20 mouse cellular contexts compared by ENCODE assay signal in genomic region chr10:125991819-125992218, GRCm38 (mm10). TPM values are rescaled to one million over a fixed set of nuclear protein-coding genes. Genes with fewer than 3 reads are reported as not detected.
A peak's percentile ranks its signal among the peaks of the same experiment; 100 is the strongest.
DNase-seq lines count a peak whose midpoint lies in the region; ATAC-seq and TF ChIP-seq lines count a peak whose summit lies in the region.
"Had no signal": no experiment of that assay in that cellular context is flagged by ENCODE, and none has a peak within 500 bp of the region (broad histone marks: within the 10 kb centered on the region; RNA-seq: fewer than 3 reads in every experiment).

No protein-coding gene starts in this region.

- H3K27ac ChIP-seq in embryonic facial prominence, embryonic 15.5 days (replicated peaks), result peak overlapping the region; percentile 75
- H3K27ac ChIP-seq in limb, embryonic 10.5 days, result peak overlapping the region; percentile 38; the same call in 1 of the 2 replicates
- H3K27ac ChIP-seq in limb, embryonic 14.5 days (replicated peaks; ENCODE audit: low read depth, low read length), result 0 out of 2 replicates have a peak overlapping the region, but pooled peaks have one; percentile 0
- H3K27ac ChIP-seq in stomach, embryonic 16.5 days (ENCODE audit: low read length), result peak overlapping the region; percentile 66
- no peak overlapping the region for H3K27ac ChIP-seq in midbrain, embryonic 11.5 days (ENCODE audit: low read depth, low read length)
- H3K27ac ChIP-seq in forebrain, embryonic 14.5 days (ENCODE audit: low read depth, low read length), result no peak overlapping the region
- no peak overlapping the region for H3K27ac ChIP-seq in midbrain, embryonic 14.5 days (replicated peaks; ENCODE audit: low read depth, low read length)
- H3K27ac ChIP-seq: forebrain, embryonic 13.5 days; heart, embryonic 10.5 days; hindbrain, embryonic 12.5 days had no signal

- WGBS in embryonic facial prominence, embryonic 15.5 days, result 73% methylated on average over 7 of the region's 7 CpGs
- 89% methylated on average over 7 of the region's 7 CpGs for WGBS in limb, embryonic 10.5 days
- 71% methylated on average over 7 of the region's 7 CpGs for WGBS in limb, embryonic 14.5 days
- WGBS in stomach, embryonic 16.5 days, result 78% methylated on average over 7 of the region's 7 CpGs
- 93% methylated on average over 7 of the region's 7 CpGs for WGBS in midbrain, embryonic 11.5 days
- WGBS in forebrain, embryonic 14.5 days, result 68% methylated on average over 7 of the region's 7 CpGs
- WGBS in midbrain, embryonic 14.5 days, result 95% methylated on average over 7 of the region's 7 CpGs

- no peaks in the 10 kb centered on the region for H3K9me3 ChIP-seq in embryonic facial prominence, embryonic 15.5 days (replicated peaks)
- H3K9me3 ChIP-seq in limb, embryonic 10.5 days (replicated peaks), result no peaks in the 10 kb centered on the region
- no peaks in the 10 kb centered on the region for H3K9me3 ChIP-seq in limb, embryonic 14.5 days (ENCODE audit: control insufficient read depth, low read length)
- H3K9me3 ChIP-seq in stomach, embryonic 16.5 days (replicated peaks; ENCODE audit: control insufficient read depth, low read length), result no peaks in the 10 kb centered on the region
- H3K9me3 ChIP-seq in midbrain, embryonic 11.5 days (ENCODE audit: control insufficient read depth, low read length), result no peaks in the 10 kb centered on the region
- H3K9me3 ChIP-seq in forebrain, embryonic 14.5 days (replicated peaks; ENCODE audit: control insufficient read depth, low read length), result no peaks in the 10 kb centered on the region
- no peaks in the 10 kb centered on the region for H3K9me3 ChIP-seq in midbrain, embryonic 14.5 days (ENCODE audit: control insufficient read depth, low read length)
- H3K9me3 ChIP-seq: forebrain, embryonic 13.5 days; heart, embryonic 10.5 days; hindbrain, embryonic 12.5 days had no signal

- no peak overlapping the region for H3K4me3 ChIP-seq in embryonic facial prominence, embryonic 15.5 days (replicated peaks)
- H3K4me3 ChIP-seq in limb, embryonic 10.5 days, result no peak overlapping the region
- no peak overlapping the region for H3K4me3 ChIP-seq in limb, embryonic 14.5 days (replicated peaks; ENCODE audit: low read length)
- H3K4me3 ChIP-seq in stomach, embryonic 16.5 days (replicated peaks; ENCODE audit: low read length), result no peak overlapping the region
- H3K4me3 ChIP-seq in midbrain, embryonic 11.5 days (ENCODE audit: low read depth, low read length), result no peak overlapping the region
- H3K4me3 ChIP-seq in forebrain, embryonic 14.5 days (ENCODE audit: low read depth, low read length), result no peak overlapping the region
- no peak overlapping the region for H3K4me3 ChIP-seq in midbrain, embryonic 14.5 days (replicated peaks; ENCODE audit: low read depth, low read length)
- H3K4me3 ChIP-seq: forebrain, embryonic 13.5 days; heart, embryonic 10.5 days; hindbrain, embryonic 12.5 days had no signal

- no peak for TF ChIP-seq POLR2A in limb, embryonic 14.5 days (IDR thresholded peaks at IDR 0.05; ENCODE audit: borderline replicate concordance, extremely low read depth, insufficient read depth, insufficient read length)

- H3K4me2 ChIP-seq in embryonic facial prominence, embryonic 15.5 days (replicated peaks), result 0 out of 2 replicates have a peak overlapping the region, but pooled peaks have one; percentile 2
- no peak overlapping the region for H3K4me2 ChIP-seq in limb, embryonic 14.5 days (replicated peaks; ENCODE audit: low read depth, low read length, severe bottlenecking)
- no peak overlapping the region for H3K4me2 ChIP-seq in stomach, embryonic 16.5 days (ENCODE audit: low read depth, low read length)
- no peak overlapping the region for H3K4me2 ChIP-seq in midbrain, embryonic 11.5 days
- no peak overlapping the region for H3K4me2 ChIP-seq in forebrain, embryonic 14.5 days (ENCODE audit: low read length)
- H3K4me2 ChIP-seq in midbrain, embryonic 14.5 days (ENCODE audit: low read length), result no peak overlapping the region
- H3K4me2 ChIP-seq: forebrain, embryonic 13.5 days; hindbrain, embryonic 12.5 days had no signal

- H3K27me3 ChIP-seq in embryonic facial prominence, embryonic 15.5 days, result no peaks in the 10 kb centered on the region
- H3K27me3 ChIP-seq in limb, embryonic 10.5 days (ENCODE audit: low read depth, poor library complexity, severe bottlenecking), result no peaks in the 10 kb centered on the region
- no peaks in the 10 kb centered on the region for H3K27me3 ChIP-seq in limb, embryonic 14.5 days (ENCODE audit: control insufficient read depth, insufficient read depth, low read length)
- H3K27me3 ChIP-seq in stomach, embryonic 16.5 days (ENCODE audit: control insufficient read depth, insufficient read depth, low read length), result no peaks in the 10 kb centered on the region
- H3K27me3 ChIP-seq in midbrain, embryonic 11.5 days (ENCODE audit: control insufficient read depth, insufficient read depth, low read length), result no peaks in the 10 kb centered on the region
- 0 out of 2 replicates have a peak, but pooled peaks cover 6% of the 10 kb centered on the region for H3K27me3 ChIP-seq in forebrain, embryonic 14.5 days (replicated peaks; ENCODE audit: control insufficient read depth, insufficient read depth, low read length)
- no peaks in the 10 kb centered on the region for H3K27me3 ChIP-seq in midbrain, embryonic 14.5 days (ENCODE audit: control insufficient read depth, insufficient read depth, low read length)
- H3K27me3 ChIP-seq: hindbrain, embryonic 12.5 days had no signal

- no peak overlapping the region for H3K9ac ChIP-seq in embryonic facial prominence, embryonic 15.5 days
- H3K9ac ChIP-seq in limb, embryonic 14.5 days (ENCODE audit: low read depth, low read length, severe bottlenecking), result no peak overlapping the region
- H3K9ac ChIP-seq in stomach, embryonic 16.5 days (ENCODE audit: low read length), result no peak overlapping the region
- no peak overlapping the region for H3K9ac ChIP-seq in midbrain, embryonic 11.5 days (ENCODE audit: low read length)
- H3K9ac ChIP-seq in forebrain, embryonic 14.5 days (ENCODE audit: low read length), result no peak overlapping the region
- H3K9ac ChIP-seq in midbrain, embryonic 14.5 days (replicated peaks; ENCODE audit: low read length), result no peak overlapping the region
- H3K9ac ChIP-seq: forebrain, embryonic 13.5 days; hindbrain, embryonic 12.5 days had no signal

- no peak for DNase-seq in limb, embryonic 10.5 days (ENCODE audit: low spot score)
- DNase-seq in limb, embryonic 14.5 days (ENCODE audit: low spot score), result no peak
- no peak for DNase-seq in midbrain, embryonic 11.5 days (ENCODE audit: low spot score, missing footprints)
- no peak for DNase-seq in forebrain, embryonic 14.5 days (ENCODE audit: low spot score)
- DNase-seq in midbrain, embryonic 14.5 days, result no peak
- DNase-seq: adrenal gland, adult 8-10 months; cerebellum, adult 11 months; cerebellum, adult 9-10 months; cerebellum, postnatal 36 days; gastrocnemius, postnatal 36 days; heart, adult 18-20 months; heart, postnatal 10 days; heart, postnatal 4 days had no signal

- ATAC-seq in embryonic facial prominence, embryonic 15.5 days (ENCODE audit: insufficient number of reproducible peaks, low FRiP score, low TSS enrichment, low read depth), result no peak
- no peak for ATAC-seq in limb, embryonic 14.5 days (ENCODE audit: low FRiP score, low read depth)
- ATAC-seq in stomach, embryonic 16.5 days (ENCODE audit: insufficient read depth, low FRiP score), result no peak
- no peak for ATAC-seq in midbrain, embryonic 11.5 days (ENCODE audit: low FRiP score)
- ATAC-seq in forebrain, embryonic 14.5 days, result no peak
- ATAC-seq in midbrain, embryonic 14.5 days (ENCODE audit: low FRiP score, low TSS enrichment), result no peak
- ATAC-seq: forebrain, embryonic 13.5 days; hindbrain, embryonic 16.5 days; inflammation-experienced regulatory T-cells, adult 6 months had no signal

- H3K36me3 ChIP-seq in embryonic facial prominence, embryonic 15.5 days, result peaks cover 34% of the 10 kb centered on the region
- peaks cover 71% of the 10 kb centered on the region for H3K36me3 ChIP-seq in limb, embryonic 10.5 days
- peaks cover 65% of the 10 kb centered on the region for H3K36me3 ChIP-seq in limb, embryonic 14.5 days (ENCODE audit: control insufficient read depth, insufficient read depth, low read length)
- H3K36me3 ChIP-seq in stomach, embryonic 16.5 days (ENCODE audit: control insufficient read depth, insufficient read depth, low read length), result peaks cover 4% of the 10 kb centered on the region
- H3K36me3 ChIP-seq in midbrain, embryonic 11.5 days (ENCODE audit: control insufficient read depth, insufficient read depth, low read length), result peaks cover 3% of the 10 kb centered on the region; the same call in 1 of the 2 replicates
- H3K36me3 ChIP-seq in forebrain, embryonic 14.5 days (ENCODE audit: control insufficient read depth, insufficient read depth, low read length), result no peaks in the 10 kb centered on the region
- no peaks in the 10 kb centered on the region for H3K36me3 ChIP-seq in midbrain, embryonic 14.5 days (ENCODE audit: control insufficient read depth, insufficient read depth, low read length)

- H3K4me1 ChIP-seq in embryonic facial prominence, embryonic 15.5 days, result peaks cover 52% of the 10 kb centered on the region
- H3K4me1 ChIP-seq in limb, embryonic 10.5 days, result peaks cover 74% of the 10 kb centered on the region
- H3K4me1 ChIP-seq in limb, embryonic 14.5 days (ENCODE audit: control insufficient read depth, insufficient read depth, low read length), result peaks cover 54% of the 10 kb centered on the region
- H3K4me1 ChIP-seq in stomach, embryonic 16.5 days (ENCODE audit: control insufficient read depth, insufficient read depth, low read length), result peaks cover 23% of the 10 kb centered on the region
- H3K4me1 ChIP-seq in midbrain, embryonic 11.5 days (ENCODE audit: control insufficient read depth, insufficient read depth, low read length), result peaks cover 2% of the 10 kb centered on the region; the same call in 1 of the 2 replicates
- H3K4me1 ChIP-seq in forebrain, embryonic 14.5 days (ENCODE audit: control insufficient read depth, insufficient read depth, low read length), result peaks cover 13% of the 10 kb centered on the region
- H3K4me1 ChIP-seq in midbrain, embryonic 14.5 days (ENCODE audit: control insufficient read depth, insufficient read depth, low read length), result peaks cover under 1% of the 10 kb centered on the region; the same call in 1 of the 2 replicates
- H3K4me1 ChIP-seq: heart, embryonic 10.5 days had no signal

RNA-seq across cellular contexts. Expression of gene Lrig3, which starts 25.9 kb away (rescaled TPM):
- polyA plus RNA-seq in embryonic facial prominence, embryonic 15.5 days (2015; fragmentation: Nextera tagmentation; extraction: Ambion mirVana), result 30.5 and 32.5 TPM in 2 replicates
- polyA plus RNA-seq in limb, embryonic 10.5 days (2016; fragmentation: Nextera tagmentation; extraction: Ambion mirVana), result 31.6 and 49.9 TPM in 2 replicates
- 84.9 and 106 TPM in 2 replicates for polyA plus RNA-seq in limb, embryonic 14.5 days (2012; rRNA removed)
- polyA plus RNA-seq in limb, embryonic 14.5 days (2014; fragmentation: Nextera tagmentation; extraction: Ambion mirVana), result 47.0 and 61.6 TPM in 2 replicates
- polyA plus RNA-seq in stomach, embryonic 16.5 days (2015; fragmentation: Nextera tagmentation; extraction: Ambion mirVana), result 17.4 and 17.5 TPM in 2 replicates
- polyA plus RNA-seq in midbrain, embryonic 11.5 days (2014; fragmentation: Nextera tagmentation; extraction: Ambion mirVana), result 9.2 and 9.5 TPM in 2 replicates
- 2.1 and 2.5 TPM in 2 replicates for polyA plus RNA-seq in forebrain, embryonic 14.5 days (2014; fragmentation: Nextera tagmentation; extraction: Ambion mirVana)
- polyA plus RNA-seq in midbrain, embryonic 14.5 days (2014; fragmentation: Nextera tagmentation; extraction: Ambion mirVana), result 2.4 and 5.5 TPM in 2 replicates
- polyA plus RNA-seq: inflammation-experienced regulatory T-cells, adult 6 months had no signal

Comparison
In these comparisons a context has a peak if more than half of its experiments do, and no peak if none do; other contexts are left out.
1. H3K27ac ChIP-seq: peak in embryonic facial prominence, embryonic 15.5 days (single experiment), limb, embryonic 10.5 days (single experiment), limb, embryonic 14.5 days (single experiment) and stomach, embryonic 16.5 days (single experiment); none in midbrain, embryonic 11.5 days (single experiment), forebrain, embryonic 14.5 days (single experiment) and midbrain, embryonic 14.5 days (single experiment).